Mouse (Mus musculus): Measurements from ENCODE around the gene D630039A03Rik. TPM values are rescaled to one million over a fixed set of nuclear protein-coding genes. Genes with fewer than 3 reads are reported as not detected.
A peak's percentile ranks its signal among the peaks of the same experiment; 100 is the strongest.

The D630039A03Rik gene
- polyA plus RNA-seq, 1 experiment from 2014 or later = 1.6 TPM

DNA sequence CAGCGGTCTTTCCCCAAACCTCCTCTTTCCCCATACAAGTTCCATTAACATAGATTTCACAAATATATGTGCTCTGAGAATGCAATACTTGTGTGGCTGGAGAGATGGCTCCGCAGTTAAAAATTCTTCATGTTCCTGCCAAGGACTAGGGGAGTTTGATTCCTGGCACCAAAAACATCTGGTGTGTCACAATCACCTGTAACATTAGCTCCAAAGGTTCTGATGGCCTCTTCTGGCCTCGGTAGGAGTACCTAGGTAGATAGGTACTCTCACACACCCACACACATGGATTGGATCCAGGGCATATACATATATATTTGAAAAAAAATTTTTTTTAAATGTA lies 29.2 kb downstream of the D630039A03Rik start:
- TF ChIP-seq EP300 (IDR thresholded peaks at IDR 0.05; ENCODE audit: low read depth) = no peak
- no peak for TF ChIP-seq CTCF (IDR thresholded peaks at IDR 0.05; ENCODE audit: low read depth)
- Histone ChIP-seq H3K4me2 (ENCODE audit: low read depth, low read length) (no peak overlapping the region), H3K9ac (replicated peaks) (no peak overlapping the region), H3K27me3 (ENCODE audit: insufficient read depth, low read length) (no peaks in the 10 kb centered on the region), H3K27ac (ENCODE audit: low read depth) (no peak overlapping the region), H3K9me3 (ENCODE audit: low read length) (no peaks in the 10 kb centered on the region), H3K4me1 (ENCODE audit: insufficient read depth) (peaks cover 7% of the 10 kb centered on the region; the same call in 1 of the 2 replicates), H3K36me3 (replicated peaks; ENCODE audit: insufficient read depth, low read length) (no peaks in the 10 kb centered on the region), H3K4me3 (ENCODE audit: low read depth, low read length) (no peak overlapping the region)
- DNase-seq = no peak
- WGBS (ENCODE audit: insufficient replicate concordance) = 78% methylated on average over 3 of the region's 3 CpGs
- no peak for ATAC-seq

DNA sequence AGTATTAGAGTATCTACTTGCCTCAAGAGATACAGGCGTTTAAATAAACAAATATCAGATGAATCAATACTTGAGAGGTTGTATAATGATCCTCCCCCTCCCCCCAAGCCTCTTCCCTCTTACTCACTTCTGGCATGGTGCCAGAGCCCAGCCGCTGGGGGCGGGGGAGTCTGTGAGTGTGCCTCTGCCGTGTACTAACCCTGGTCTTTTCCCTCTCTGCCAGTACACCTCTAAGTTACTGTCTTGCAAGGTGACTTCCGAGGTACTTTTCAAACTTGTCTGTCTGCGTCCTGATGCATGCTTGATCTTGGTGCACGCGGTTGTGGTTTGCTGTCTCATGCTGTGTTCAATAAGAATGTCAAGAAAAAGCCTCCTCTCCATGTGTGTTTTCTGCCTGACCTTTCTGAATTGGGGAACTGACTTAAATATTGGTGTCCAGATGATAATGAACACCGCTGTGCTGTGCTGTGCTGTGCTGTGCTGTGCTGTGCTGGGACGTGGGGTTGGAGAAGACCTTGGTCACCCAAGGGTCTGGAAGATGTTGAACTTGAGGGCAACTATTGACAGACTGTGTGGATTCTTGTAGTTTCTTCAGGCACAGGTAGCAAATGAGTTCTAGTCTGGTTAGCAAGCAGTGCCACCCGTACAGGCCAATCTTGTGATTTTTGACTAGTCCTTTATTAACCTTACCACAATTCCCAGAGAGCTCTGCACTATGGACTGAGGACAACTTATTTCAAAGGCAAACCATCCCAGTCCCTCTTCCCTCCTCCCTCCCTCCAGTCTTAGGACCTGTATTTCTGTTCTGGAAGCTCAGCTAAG lies 29.8 kb downstream of the D630039A03Rik start:
- Histone ChIP-seq H3K9me3 (ENCODE audit: low read length) (no peaks in the 10 kb centered on the region), H3K27me3 (ENCODE audit: insufficient read depth, low read length) (no peaks in the 10 kb centered on the region), H3K27ac (ENCODE audit: low read depth) (no peak overlapping the region), H3K9ac (replicated peaks) (no peak overlapping the region), H3K36me3 (replicated peaks; ENCODE audit: insufficient read depth, low read length) (no peaks in the 10 kb centered on the region), H3K4me1 (ENCODE audit: insufficient read depth) (peaks cover 7% of the 10 kb centered on the region; the same call in 1 of the 2 replicates), H3K4me3 (ENCODE audit: low read depth, low read length) (no peak overlapping the region), H3K4me2 (ENCODE audit: low read depth, low read length) (no peak overlapping the region)
- TF ChIP-seq CTCF (IDR thresholded peaks at IDR 0.05; ENCODE audit: low read depth) = no peak
- TF ChIP-seq EP300 (IDR thresholded peaks at IDR 0.05; ENCODE audit: low read depth) = no peak
- no peak for ATAC-seq
- whole genome bisulfite sequencing (ENCODE audit: insufficient replicate concordance) = 27% methylated on average over 11 of the region's 11 CpGs
- peak; percentile 44 for DNase-seq

DNA sequence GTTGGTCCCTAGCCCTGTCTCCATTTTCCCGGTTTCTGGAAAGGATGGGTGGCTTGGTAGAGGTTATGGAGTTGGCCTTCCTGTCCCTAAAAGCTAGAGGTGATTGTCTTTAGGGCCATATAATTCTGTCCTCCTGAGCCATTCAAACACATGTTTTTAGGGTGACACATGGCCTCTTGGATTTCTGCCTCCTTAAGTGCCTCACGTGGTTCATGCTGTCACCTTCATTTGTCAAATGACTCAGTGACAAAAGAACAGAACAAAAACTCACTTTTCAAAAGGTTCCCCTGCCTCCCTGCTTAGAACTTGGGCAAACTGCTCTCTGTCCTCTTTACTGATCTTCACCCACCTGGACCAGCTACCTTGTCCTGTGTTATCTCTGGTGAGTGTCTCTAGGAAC lies 30.9 kb downstream of the D630039A03Rik start:
- no peak for ATAC-seq
- no peaks in the 10 kb centered on the region for H3K27me3 ChIP-seq (ENCODE audit: insufficient read depth, low read length)
- TF ChIP-seq CTCF (IDR thresholded peaks at IDR 0.05; ENCODE audit: low read depth) = no peak
- TF ChIP-seq EP300 (IDR thresholded peaks at IDR 0.05; ENCODE audit: low read depth) = no peak
- 65% methylated on average over 2 of the region's 2 CpGs for WGBS (ENCODE audit: insufficient replicate concordance)
- no peak overlapping the region for H3K4me3 ChIP-seq (ENCODE audit: low read depth, low read length)
- H3K9ac ChIP-seq (replicated peaks) = no peak overlapping the region
- peaks cover 7% of the 10 kb centered on the region; the same call in 1 of the 2 replicates for H3K4me1 ChIP-seq (ENCODE audit: insufficient read depth)
- DNase-seq = no peak
- H3K27ac ChIP-seq (ENCODE audit: low read depth) = no peak overlapping the region
- no peaks in the 10 kb centered on the region for H3K9me3 ChIP-seq (ENCODE audit: low read length)
- H3K4me2 ChIP-seq (ENCODE audit: low read depth, low read length) = no peak overlapping the region
- H3K36me3 ChIP-seq (replicated peaks; ENCODE audit: insufficient read depth, low read length) = no peaks in the 10 kb centered on the region

DNA sequence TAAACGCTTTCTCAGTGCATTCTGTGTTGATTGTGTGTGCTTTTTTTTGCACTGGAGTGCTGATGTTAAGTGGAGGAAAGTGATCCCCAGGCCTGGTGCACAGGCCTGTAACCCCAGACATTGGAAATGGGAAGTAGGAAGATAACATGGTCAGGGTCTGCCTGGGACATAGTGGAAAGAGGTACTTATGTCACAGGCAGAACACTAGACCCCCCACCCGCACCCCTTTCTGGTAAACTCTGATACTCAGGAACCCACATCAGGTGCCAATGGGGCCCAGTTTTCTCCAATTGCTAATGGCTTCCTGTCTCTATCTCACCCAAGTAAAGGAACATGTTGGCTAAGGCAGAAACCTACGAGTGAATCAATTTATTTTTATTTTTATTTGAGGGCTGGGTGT lies 31.6 kb downstream of the D630039A03Rik start:
- Histone ChIP-seq H3K36me3 (replicated peaks; ENCODE audit: insufficient read depth, low read length) (no peaks in the 10 kb centered on the region), H3K27me3 (ENCODE audit: insufficient read depth, low read length) (no peaks in the 10 kb centered on the region), H3K9me3 (ENCODE audit: low read length) (no peaks in the 10 kb centered on the region), H3K27ac (ENCODE audit: low read depth) (no peak overlapping the region), H3K9ac (replicated peaks) (no peak overlapping the region), H3K4me1 (ENCODE audit: insufficient read depth) (peaks cover 7% of the 10 kb centered on the region; the same call in 1 of the 2 replicates), H3K4me3 (ENCODE audit: low read depth, low read length) (no peak overlapping the region), H3K4me2 (ENCODE audit: low read depth, low read length) (no peak overlapping the region)
- WGBS (ENCODE audit: insufficient replicate concordance) = 62% methylated on average over 3 of the region's 3 CpGs
- DNase-seq (no peak), ATAC-seq (no peak)
- TF ChIP-seq EP300 (IDR thresholded peaks at IDR 0.05; ENCODE audit: low read depth) (no peak), CTCF (IDR thresholded peaks at IDR 0.05; ENCODE audit: low read depth) (no peak)

DNA sequence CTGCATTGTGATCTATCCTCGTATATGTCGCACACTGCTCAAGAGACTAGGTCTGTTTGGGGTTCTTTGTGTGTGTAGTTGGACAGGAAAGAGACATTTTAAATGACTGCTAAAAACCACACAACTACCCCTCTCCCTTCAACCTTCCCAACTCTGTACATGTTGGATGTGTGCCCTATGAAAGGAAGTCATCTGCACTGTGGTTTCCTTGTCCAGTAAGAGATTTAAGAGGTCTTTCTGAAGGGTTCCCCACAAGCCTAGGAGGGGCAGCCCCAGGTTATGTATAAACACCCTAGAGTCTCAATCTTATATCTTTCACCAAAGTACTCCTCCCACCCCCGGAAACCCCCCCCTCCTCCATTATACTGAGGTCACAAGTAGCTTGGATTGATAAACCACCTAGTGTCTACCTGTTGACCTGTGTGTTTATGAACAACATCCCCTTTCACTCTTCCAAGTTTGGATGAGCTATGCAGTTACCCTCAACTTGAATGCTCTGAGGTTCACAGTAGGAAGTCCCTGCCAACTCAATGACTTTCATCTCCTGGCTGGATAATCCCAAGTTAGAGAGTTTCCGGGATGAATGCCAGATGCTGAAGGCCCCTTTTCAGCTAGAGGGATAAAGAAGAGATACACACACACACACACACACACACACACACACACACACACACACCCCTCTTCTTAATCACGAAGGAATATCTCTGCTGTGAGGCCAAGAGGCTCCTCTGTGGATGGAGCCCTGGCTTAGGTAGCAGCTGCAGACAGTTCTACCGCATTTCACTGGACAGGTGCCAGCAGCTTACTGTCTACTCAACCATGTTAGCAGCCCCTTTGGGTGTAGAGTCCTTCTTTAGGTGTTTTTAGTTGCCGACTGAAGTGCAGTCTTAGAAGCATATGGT lies 32.3 kb downstream of the D630039A03Rik start:
- Histone ChIP-seq H3K27me3 (ENCODE audit: insufficient read depth, low read length) (no peaks in the 10 kb centered on the region), H3K4me3 (ENCODE audit: low read depth, low read length) (no peak overlapping the region), H3K9ac (replicated peaks) (no peak overlapping the region), H3K36me3 (replicated peaks; ENCODE audit: insufficient read depth, low read length) (no peaks in the 10 kb centered on the region), H3K9me3 (ENCODE audit: low read length) (no peaks in the 10 kb centered on the region), H3K4me1 (ENCODE audit: insufficient read depth) (peaks cover 7% of the 10 kb centered on the region; the same call in 1 of the 2 replicates), H3K4me2 (ENCODE audit: low read depth, low read length) (no peak overlapping the region), H3K27ac (ENCODE audit: low read depth) (no peak overlapping the region)
- ATAC-seq = no peak
- no peak for TF ChIP-seq CTCF (IDR thresholded peaks at IDR 0.05; ENCODE audit: low read depth)
- TF ChIP-seq EP300 (IDR thresholded peaks at IDR 0.05; ENCODE audit: low read depth) = no peak
- no peak for DNase-seq
- 46% methylated on average over 7 of the region's 7 CpGs for WGBS (ENCODE audit: insufficient replicate concordance)

DNA sequence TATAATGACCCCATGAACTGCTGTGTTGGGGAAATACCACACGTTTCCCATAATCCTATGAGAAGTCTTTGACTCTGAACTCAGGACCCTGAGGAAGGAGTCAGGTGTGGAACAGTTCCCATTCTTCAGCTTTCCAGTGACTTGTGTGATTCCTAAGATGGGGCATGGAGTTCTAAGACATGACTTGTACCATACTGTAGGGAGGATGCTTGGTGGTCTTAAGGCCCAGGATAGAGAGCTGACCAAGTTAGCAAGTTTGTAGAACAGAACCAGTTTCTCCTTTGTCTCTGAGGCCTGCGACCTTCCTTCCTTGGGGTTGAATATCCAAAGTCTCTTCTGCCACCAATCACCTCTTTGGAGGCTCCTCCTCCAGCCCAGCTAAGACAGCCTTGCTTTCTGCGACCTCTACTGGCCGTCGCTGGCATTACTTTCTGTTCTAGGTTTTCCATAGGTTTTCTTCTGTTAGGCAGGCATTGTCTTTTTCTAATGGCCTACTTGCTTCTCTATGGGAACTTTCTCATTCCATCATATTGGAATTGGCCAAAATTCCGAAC lies 36.2 kb downstream of the D630039A03Rik start:
- H3K4me2 ChIP-seq (ENCODE audit: low read depth, low read length) = no peak overlapping the region
- H3K4me1 ChIP-seq (ENCODE audit: insufficient read depth) = no peaks in the 10 kb centered on the region
- no peak overlapping the region for H3K9ac ChIP-seq (replicated peaks)
- no peaks in the 10 kb centered on the region for H3K36me3 ChIP-seq (replicated peaks; ENCODE audit: insufficient read depth, low read length)
- H3K4me3 ChIP-seq (ENCODE audit: low read depth, low read length) = no peak overlapping the region
- no peaks in the 10 kb centered on the region for H3K9me3 ChIP-seq (ENCODE audit: low read length)
- ATAC-seq = no peak
- peak; percentile 83 for DNase-seq
- H3K27ac ChIP-seq (ENCODE audit: low read depth) = no peak overlapping the region
- WGBS (ENCODE audit: insufficient replicate concordance) = 15% methylated on average over 6 of the region's 6 CpGs
- H3K27me3 ChIP-seq (ENCODE audit: insufficient read depth, low read length) = no peaks in the 10 kb centered on the region
- TF ChIP-seq CTCF (IDR thresholded peaks at IDR 0.05; ENCODE audit: low read depth) (peak; percentile 94), EP300 (IDR thresholded peaks at IDR 0.05; ENCODE audit: low read depth) (no peak)

Measured in liver, postnatal 0 days (tissue).